Mouse (Mus musculus) heart, adult 2 months (tissue): ENCODE measurements around the gene Trim27. TPM values are rescaled to one million over a fixed set of nuclear protein-coding genes. Genes with fewer than 3 reads are reported as not detected.
A peak's percentile ranks its signal among the peaks of the same experiment; 100 is the strongest.

Experiments used
- DNase-seq, 2 experiments: peaks; one replicate each; pipeline ENCODE4 v3.0.0; 2021
- H3K27ac ChIP-seq: fragments of 200-600 bp; 2 replicates; pipeline ENCODE4 v1.8.1; 2022
- H3K27me3 ChIP-seq: fragments of 200-500 bp; 2 replicates; pipeline ENCODE4 v1.6.1; 2012; ENCODE audit warnings: mild to moderate bottlenecking, low read length, inconsistent platforms, mixed read lengths; ENCODE audit not compliant: control insufficient read depth, insufficient read depth
- H3K36me3 ChIP-seq: fragments of 200-500 bp; 2 replicates; pipeline ENCODE4 v1.6.1; 2012; ENCODE audit warnings: low read length, inconsistent platforms; ENCODE audit not compliant: control insufficient read depth, insufficient read depth
- H3K4me1 ChIP-seq: fragments of 200-500 bp; 2 replicates; pipeline ENCODE4 v1.6.1; 2011; ENCODE audit warnings: low read length; ENCODE audit not compliant: control insufficient read depth, insufficient read depth
- H3K4me3 ChIP-seq: fragments of 200-600 bp; 2 replicates; pipeline ENCODE4 v1.8.1; 2022
- H3K79me2 ChIP-seq: fragments of 200-500 bp; replicated peaks from 2 replicates; pipeline ENCODE4 v1.6.1; 2012; ENCODE audit warnings: mild to moderate bottlenecking, inconsistent platforms, low read length, moderate library complexity, mixed read lengths; ENCODE audit not compliant: control insufficient read depth, insufficient read depth
- H3K9ac ChIP-seq: fragments of 200-500 bp; 2 replicates; pipeline ENCODE4 v1.6.1; 2012; ENCODE audit warnings: low read depth, mild to moderate bottlenecking, control low read depth, inconsistent platforms, low read length, mixed read lengths
- CTCF ChIP-seq: fragments of 200-600 bp; IDR thresholded peaks from 2 replicates; pipeline ENCODE4 v1.8.1; 2022; ENCODE audit warnings: antibody characterized with exemption, mild to moderate bottlenecking, moderate library complexity
- EP300 ChIP-seq: fragments of 200-500 bp; IDR thresholded peaks from 2 replicates; pipeline ENCODE4 v1.6.1; 2011; ENCODE audit warnings: low read depth, low read length, control low read depth; ENCODE audit not compliant: insufficient read depth
- POLR2A ChIP-seq: fragments of 200-500 bp; IDR thresholded peaks from 2 replicates; pipeline ENCODE4 v1.6.1; 2011; ENCODE audit warnings: mild to moderate bottlenecking, low read depth, low read length, control low read depth; ENCODE audit not compliant: insufficient read depth
- WGBS: fragments of 180-500 bp; shearing (Covaris S2); methylation state at CpG from one replicate; pipeline ENCODE4 v1.1.7; 2018; 5-methylcytosine and 5-hydroxymethylcytosine counted together
- intact Hi-C: fragments of 180-260 bp; cut with DNase I; formaldehyde crosslinking; loops from one replicate; pipeline ENCODE4 v1.15.1; 2025
- polyA plus RNA-seq: library from polyadenylated mRNA; depleted of rRNA; stranded (reverse); fragments of >200 nt; gene quantifications from 2 replicates; pipeline ENCODE4 v1.2.3, GENCODE M21; 2012
- total RNA-seq, 2 experiments: library from RNA; stranded (reverse); gene quantifications; 2 replicates each; pipeline ENCODE4 v1.2.3; 2021

Trim27 gene
- total and polyA plus RNA-seq, 3 experiments = 13.5 to 19.8 (median 18.8) TPM

DNA sequence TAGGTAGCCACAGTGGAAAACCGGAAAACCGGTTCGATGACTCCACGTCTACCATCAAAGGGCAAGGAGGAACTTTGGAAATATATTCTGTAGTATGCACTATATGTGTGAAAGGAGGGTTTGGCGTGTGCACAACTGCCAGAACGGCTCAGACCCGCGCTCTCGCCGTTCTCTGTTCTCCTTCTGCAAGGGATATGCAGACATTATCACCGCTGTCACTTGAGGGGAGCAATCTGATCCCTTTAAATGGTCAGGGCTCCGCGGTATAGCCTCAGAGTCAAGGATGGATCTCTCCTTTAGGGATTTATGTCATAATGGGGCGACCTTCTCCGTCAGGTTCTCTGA lies 19.8 kb upstream of the Trim27 start:
- H3K4me1 ChIP-seq = no peaks in the 10 kb centered on the region
- peak; percentile 18 to 48 for DNase-seq
- no peaks in the 10 kb centered on the region for H3K27me3 ChIP-seq
- peak overlapping the region; percentile 57 for H3K27ac ChIP-seq
- peak overlapping the region; percentile 82 for H3K4me3 ChIP-seq
- H3K9ac ChIP-seq = peak overlapping the region; percentile 71
- H3K79me2 ChIP-seq = no peaks in the 10 kb centered on the region
- WGBS = 0% methylated on average over 15 of the region's 15 CpGs
- intact Hi-C loops = loop anchor here (5.0 kb wide), 2 partner anchors 217 to 847 kb away; no protein-coding TSS in a partner anchor
- no peaks in the 10 kb centered on the region for H3K36me3 ChIP-seq
- TF ChIP-seq CTCF (no peak), POLR2A (no peak), EP300 (no peak)

DNA sequence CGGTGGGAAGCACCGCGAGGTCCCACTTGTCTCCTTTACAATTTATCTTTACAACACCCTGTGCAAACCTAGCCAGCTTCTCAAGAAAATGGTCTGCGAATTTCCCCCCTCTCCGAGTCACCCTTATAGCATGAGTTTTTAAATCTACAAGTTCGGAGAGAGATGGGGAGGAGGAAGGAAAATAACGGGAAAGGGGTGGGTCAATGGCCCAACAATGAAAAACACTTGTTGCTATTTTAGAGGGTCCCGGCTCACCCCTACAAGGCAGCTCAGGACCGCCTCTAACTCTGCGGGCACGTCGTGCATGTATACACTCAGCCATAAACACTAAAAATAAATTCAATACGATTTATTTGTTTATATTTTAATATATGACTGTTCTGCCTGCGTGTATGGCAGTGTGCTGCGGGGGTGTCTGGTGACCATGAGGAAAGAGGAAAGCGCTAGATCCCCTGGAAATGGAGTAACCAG lies 19.2 kb upstream of the Trim27 start:
- peak overlapping the region; percentile 58 for H3K9ac ChIP-seq
- no peak for TF ChIP-seq CTCF
- no peak for TF ChIP-seq POLR2A
- no peak for TF ChIP-seq EP300
- intact Hi-C loops = loop anchor here (5.0 to 10.0 kb wide), 3 partner anchors 62 to 785 kb away; partner anchors contain the start of gene Zfp184
- H3K4me1 ChIP-seq = no peaks in the 10 kb centered on the region
- no peaks in the 10 kb centered on the region for H3K79me2 ChIP-seq
- under 1% methylated on average over 16 of the region's 16 CpGs for WGBS
- H3K4me3 ChIP-seq = peak overlapping the region; percentile 82
- no peaks in the 10 kb centered on the region for H3K27me3 ChIP-seq
- H3K36me3 ChIP-seq = no peaks in the 10 kb centered on the region
- H3K27ac ChIP-seq = peak overlapping the region; percentile 57
- DNase-seq = peak; percentile 27 to 46

GRCm38 (mm10) chr13:21160657-21161590 lies 18.3 kb upstream of the Trim27 start:
- Histone ChIP-seq H3K4me3 (peak overlapping the region; percentile 82), H3K4me1 (no peaks in the 10 kb centered on the region), H3K79me2 (no peaks in the 10 kb centered on the region), H3K9ac (no peak overlapping the region), H3K27ac (peak overlapping the region; percentile 57), H3K36me3 (no peaks in the 10 kb centered on the region), H3K27me3 (no peaks in the 10 kb centered on the region)
- DNase-seq = peak; percentile 91 to 97
- intact Hi-C loops = loop anchor here (1.0 to 10.0 kb wide), 4 partner anchors 39 to 784 kb away; partner anchors contain the start of gene Zfp184
- WGBS = under 1% methylated on average over 32 of the region's 32 CpGs
- TF ChIP-seq EP300 (peak; percentile 96), POLR2A (no peak)

DNA sequence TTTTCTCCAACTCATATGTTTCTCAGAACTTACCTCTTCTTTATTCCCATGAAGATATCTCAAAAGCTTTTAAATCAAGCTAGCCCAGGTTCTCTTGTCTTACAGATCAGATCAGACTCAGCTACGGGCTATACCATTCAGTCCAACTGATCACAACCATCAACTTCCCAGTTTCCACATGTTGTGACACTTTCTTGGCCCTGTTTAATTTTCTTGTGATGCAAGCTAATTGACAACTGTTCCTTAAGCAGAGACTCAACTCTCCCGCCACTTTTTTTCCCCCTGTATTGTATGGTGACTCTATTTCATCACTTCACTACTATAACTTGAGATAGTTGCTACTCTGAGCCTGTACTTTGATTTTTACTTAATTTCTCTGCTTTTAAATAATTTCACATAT lies 17.7 kb upstream of the Trim27 start:
- WGBS = 46% methylated on average over 2 of the region's 2 CpGs
- intact Hi-C loops = loop anchor here (1.0 to 10.0 kb wide), 4 partner anchors 39 to 783 kb away; partner anchors contain the start of gene Zfp184
- H3K79me2 ChIP-seq = no peaks in the 10 kb centered on the region
- no peaks in the 10 kb centered on the region for H3K36me3 ChIP-seq
- no peak for DNase-seq
- TF ChIP-seq EP300 (no peak), POLR2A (no peak), CTCF (no peak)
- H3K9ac ChIP-seq = no peak overlapping the region
- H3K4me1 ChIP-seq = no peaks in the 10 kb centered on the region
- H3K27me3 ChIP-seq = no peaks in the 10 kb centered on the region
- H3K27ac ChIP-seq = no peak overlapping the region
- H3K4me3 ChIP-seq = peak overlapping the region; percentile 7; the same call in 1 of the 2 replicates

GRCm38 (mm10) chr13:21162591-21162990 lies 16.7 kb upstream of the Trim27 start:
- Histone ChIP-seq H3K27ac (no peak overlapping the region), H3K4me3 (no peak overlapping the region), H3K9ac (no peak overlapping the region), H3K4me1 (no peaks in the 10 kb centered on the region), H3K79me2 (no peaks in the 10 kb centered on the region), H3K36me3 (no peaks in the 10 kb centered on the region), H3K27me3 (no peaks in the 10 kb centered on the region)
- intact Hi-C loops = loop anchor here (5.0 to 10.0 kb wide), 3 partner anchors 60 to 782 kb away; partner anchors contain the start of gene Zfp184
- TF ChIP-seq POLR2A (no peak), EP300 (no peak), CTCF (no peak)
- WGBS = 59% methylated on average over 5 of the region's 5 CpGs
- no peak for DNase-seq
